Mouse (Mus musculus): Measurements from ENCODE around the gene Lyst. TPM values are rescaled to one million over a fixed set of nuclear protein-coding genes. Genes with fewer than 3 reads are reported as not detected.

Gene Lyst
- total and polyA plus RNA-seq, 2 experiments, result 2.3 to 30.3 TPM

DNA sequence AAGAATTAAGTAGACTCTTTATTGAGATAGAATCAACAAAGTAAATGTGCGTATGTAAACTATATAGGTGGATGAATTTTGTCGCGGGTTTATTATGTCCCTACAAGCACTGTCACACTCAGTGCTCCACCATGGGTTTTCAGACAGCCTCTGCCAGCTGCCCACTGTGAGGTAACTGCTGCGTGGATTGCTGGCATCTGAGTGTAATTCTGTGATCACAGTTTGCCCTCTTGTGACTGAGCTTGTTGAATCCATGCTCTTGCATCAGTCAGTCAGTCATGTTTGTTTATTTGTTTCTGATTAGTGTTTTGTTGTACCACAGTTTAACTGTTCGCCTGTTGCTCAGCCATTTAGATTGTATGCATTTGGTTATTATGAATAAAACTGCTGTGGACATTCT, 31.3 kb downstream of the Lyst start:
- no peaks in the 10 kb centered on the region for H3K27me3 ChIP-seq (ENCODE audit: control insufficient read depth, insufficient read depth, low read length)
- peaks cover 4% of the 10 kb centered on the region; the same call in 1 of the 2 replicates for H3K4me1 ChIP-seq (ENCODE audit: control insufficient read depth, insufficient read depth, low read length)
- 53% methylated on average over 5 of the region's 5 CpGs for WGBS
- no peaks in the 10 kb centered on the region for H3K79me2 ChIP-seq (ENCODE audit: control insufficient read depth, insufficient read depth, low read length)
- no peak overlapping the region for H3K4me3 ChIP-seq (ENCODE audit: insufficient read depth, low read depth, low read length)
- no peak overlapping the region for H3K27ac ChIP-seq (replicated peaks; ENCODE audit: insufficient read depth, low read depth, low read length)
- TF ChIP-seq POLR2A (IDR thresholded peaks at IDR 0.05; ENCODE audit: extremely low read depth, insufficient read depth, low read length), result no peak
- TF ChIP-seq CTCF (IDR thresholded peaks at IDR 0.05; ENCODE audit: low read depth, low read length), result peak; percentile 34; the same call in 1 of the 2 replicates
- peaks cover 15% of the 10 kb centered on the region for H3K36me3 ChIP-seq (ENCODE audit: control insufficient read depth, insufficient read depth, low read length)
- DNase-seq (ENCODE audit: extremely low read depth, low read depth, low spot score), result peak; percentile 68
- no peak overlapping the region for H3K9ac ChIP-seq (ENCODE audit: low read depth, low read length)

DNA sequence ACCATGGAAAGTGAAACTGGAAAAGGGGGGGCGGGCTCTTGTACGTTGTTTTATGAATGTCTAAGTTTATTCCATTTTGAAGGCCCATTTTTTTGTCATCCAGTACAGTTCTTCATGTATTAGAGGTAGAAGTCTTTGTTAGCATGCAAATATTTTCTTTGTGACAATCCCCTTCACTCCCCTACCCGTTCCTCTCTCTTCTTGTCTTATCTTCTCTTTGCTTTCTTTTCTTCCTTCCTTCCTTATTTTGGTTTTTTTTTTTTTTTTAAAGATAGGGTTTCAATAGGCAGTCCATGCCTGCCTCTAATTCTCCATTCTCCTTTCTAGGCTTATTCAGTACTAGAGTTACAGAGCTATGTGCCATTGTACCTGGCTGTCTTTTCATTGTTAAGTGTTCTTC, 32.4 kb downstream of the Lyst start:
- Histone ChIP-seq H3K79me2 (ENCODE audit: control insufficient read depth, insufficient read depth, low read length) (no peaks in the 10 kb centered on the region), H3K27me3 (ENCODE audit: control insufficient read depth, insufficient read depth, low read length) (no peaks in the 10 kb centered on the region), H3K36me3 (ENCODE audit: control insufficient read depth, insufficient read depth, low read length) (peaks cover 7% of the 10 kb centered on the region; the same call in 1 of the 2 replicates), H3K4me1 (ENCODE audit: control insufficient read depth, insufficient read depth, low read length) (peaks cover 4% of the 10 kb centered on the region; the same call in 1 of the 2 replicates), H3K27ac (replicated peaks; ENCODE audit: insufficient read depth, low read depth, low read length) (no peak overlapping the region), H3K9ac (ENCODE audit: low read depth, low read length) (no peak overlapping the region), H3K4me3 (ENCODE audit: insufficient read depth, low read depth, low read length) (no peak overlapping the region)
- WGBS, result 65% methylated on average over 3 of the region's 3 CpGs
- TF ChIP-seq CTCF (IDR thresholded peaks at IDR 0.05; ENCODE audit: low read depth, low read length), result no peak
- no peak for TF ChIP-seq POLR2A (IDR thresholded peaks at IDR 0.05; ENCODE audit: extremely low read depth, insufficient read depth, low read length)
- DNase-seq (ENCODE audit: extremely low read depth, low read depth, low spot score), result no peak

DNA sequence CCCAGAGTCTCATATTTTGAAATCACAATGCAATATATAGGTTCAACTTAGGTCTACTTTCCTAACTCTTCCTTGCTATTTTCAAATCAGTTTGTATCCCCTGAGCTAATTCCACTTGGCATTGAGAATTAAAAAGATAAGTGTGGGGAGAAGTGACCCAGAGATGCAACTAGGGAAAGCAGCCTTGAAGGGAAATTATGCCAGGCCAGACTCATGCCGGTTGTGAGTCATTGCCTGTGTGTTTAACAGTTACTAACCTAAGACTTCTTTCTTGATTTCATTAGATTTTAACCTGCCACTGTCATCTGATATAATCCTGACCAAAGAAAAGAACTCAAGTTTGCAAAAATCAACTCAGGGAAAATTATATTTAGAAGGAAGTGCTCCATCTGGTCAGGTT, 43.5 kb downstream of the Lyst start:
- H3K27ac ChIP-seq (replicated peaks; ENCODE audit: insufficient read depth, low read depth, low read length), result no peak overlapping the region
- no peaks in the 10 kb centered on the region for H3K4me1 ChIP-seq (ENCODE audit: control insufficient read depth, insufficient read depth, low read length)
- H3K36me3 ChIP-seq (ENCODE audit: control insufficient read depth, insufficient read depth, low read length), result peaks cover 35% of the 10 kb centered on the region
- H3K79me2 ChIP-seq (ENCODE audit: control insufficient read depth, insufficient read depth, low read length), result no peaks in the 10 kb centered on the region
- H3K9ac ChIP-seq (ENCODE audit: low read depth, low read length), result no peak overlapping the region
- no peak for TF ChIP-seq CTCF (IDR thresholded peaks at IDR 0.05; ENCODE audit: low read depth, low read length)
- TF ChIP-seq POLR2A (IDR thresholded peaks at IDR 0.05; ENCODE audit: extremely low read depth, insufficient read depth, low read length), result no peak
- H3K27me3 ChIP-seq (ENCODE audit: control insufficient read depth, insufficient read depth, low read length), result no peaks in the 10 kb centered on the region
- 79% methylated on average over 1 of the region's 1 CpGs for WGBS
- H3K4me3 ChIP-seq (ENCODE audit: insufficient read depth, low read depth, low read length), result no peak overlapping the region
- DNase-seq (ENCODE audit: extremely low read depth, low read depth, low spot score), result no peak

DNA sequence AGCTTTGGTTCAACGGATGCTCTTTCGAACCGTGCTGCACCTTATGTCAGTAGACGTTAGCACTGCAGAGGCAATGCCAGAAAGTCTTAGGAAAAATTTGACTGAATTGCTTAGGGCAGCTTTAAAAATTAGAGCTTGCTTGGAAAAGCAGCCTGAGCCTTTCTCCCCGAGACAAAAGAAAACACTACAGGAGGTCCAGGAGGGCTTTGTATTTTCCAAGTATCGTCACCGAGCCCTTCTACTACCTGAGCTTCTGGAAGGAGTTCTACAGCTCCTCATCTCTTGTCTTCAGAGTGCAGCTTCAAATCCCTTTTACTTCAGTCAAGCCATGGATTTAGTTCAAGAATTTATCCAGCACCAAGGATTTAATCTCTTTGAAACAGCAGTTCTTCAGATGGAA, 44.5 kb downstream of the Lyst start:
- no peaks in the 10 kb centered on the region for H3K27me3 ChIP-seq (ENCODE audit: control insufficient read depth, insufficient read depth, low read length)
- H3K36me3 ChIP-seq (ENCODE audit: control insufficient read depth, insufficient read depth, low read length), result peaks cover 40% of the 10 kb centered on the region

DNA sequence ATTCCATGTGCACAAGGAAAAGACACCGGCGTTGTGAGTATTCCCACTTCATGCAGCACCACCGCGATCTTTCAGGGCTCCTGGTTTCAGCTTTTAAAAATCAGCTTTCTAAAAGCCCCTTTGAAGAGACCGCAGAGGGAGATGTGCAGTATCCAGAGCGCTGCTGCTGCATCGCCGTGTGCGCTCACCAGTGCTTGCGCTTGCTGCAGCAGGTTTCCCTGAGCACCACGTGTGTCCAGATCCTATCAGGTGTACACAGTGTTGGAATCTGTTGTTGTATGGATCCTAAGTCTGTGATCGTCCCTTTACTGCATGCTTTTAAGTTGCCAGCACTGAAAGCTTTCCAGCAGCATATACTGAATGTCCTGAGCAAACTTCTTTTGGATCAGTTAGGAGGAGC, 45.0 kb downstream of the Lyst start:
- Histone ChIP-seq H3K9ac (ENCODE audit: low read depth, low read length) (no peak overlapping the region), H3K4me3 (ENCODE audit: insufficient read depth, low read depth, low read length) (no peak overlapping the region), H3K27me3 (ENCODE audit: control insufficient read depth, insufficient read depth, low read length) (no peaks in the 10 kb centered on the region), H3K79me2 (ENCODE audit: control insufficient read depth, insufficient read depth, low read length) (no peaks in the 10 kb centered on the region), H3K27ac (replicated peaks; ENCODE audit: insufficient read depth, low read depth, low read length) (no peak overlapping the region), H3K36me3 (ENCODE audit: control insufficient read depth, insufficient read depth, low read length) (peaks cover 40% of the 10 kb centered on the region), H3K4me1 (ENCODE audit: control insufficient read depth, insufficient read depth, low read length) (no peaks in the 10 kb centered on the region)
- DNase-seq (ENCODE audit: extremely low read depth, low read depth, low spot score), result no peak
- WGBS, result 87% methylated on average over 12 of the region's 12 CpGs
- no peak for TF ChIP-seq CTCF (IDR thresholded peaks at IDR 0.05; ENCODE audit: low read depth, low read length)
- TF ChIP-seq POLR2A (IDR thresholded peaks at IDR 0.05; ENCODE audit: extremely low read depth, insufficient read depth, low read length), result no peak

More for the DNA sequence above, 44.5 kb downstream of the Lyst start:
- WGBS, result 92% methylated on average over 7 of the region's 7 CpGs
- H3K27ac ChIP-seq (replicated peaks; ENCODE audit: insufficient read depth, low read depth, low read length), result no peak overlapping the region
- no peak for DNase-seq (ENCODE audit: extremely low read depth, low read depth, low spot score)
- no peak overlapping the region for H3K4me3 ChIP-seq (ENCODE audit: insufficient read depth, low read depth, low read length)
- TF ChIP-seq POLR2A (IDR thresholded peaks at IDR 0.05; ENCODE audit: extremely low read depth, insufficient read depth, low read length) (no peak), CTCF (IDR thresholded peaks at IDR 0.05; ENCODE audit: low read depth, low read length) (no peak)
- H3K9ac ChIP-seq (ENCODE audit: low read depth, low read length), result no peak overlapping the region
- H3K4me1 ChIP-seq (ENCODE audit: control insufficient read depth, insufficient read depth, low read length), result no peaks in the 10 kb centered on the region
- H3K79me2 ChIP-seq (ENCODE audit: control insufficient read depth, insufficient read depth, low read length), result no peaks in the 10 kb centered on the region

DNA sequence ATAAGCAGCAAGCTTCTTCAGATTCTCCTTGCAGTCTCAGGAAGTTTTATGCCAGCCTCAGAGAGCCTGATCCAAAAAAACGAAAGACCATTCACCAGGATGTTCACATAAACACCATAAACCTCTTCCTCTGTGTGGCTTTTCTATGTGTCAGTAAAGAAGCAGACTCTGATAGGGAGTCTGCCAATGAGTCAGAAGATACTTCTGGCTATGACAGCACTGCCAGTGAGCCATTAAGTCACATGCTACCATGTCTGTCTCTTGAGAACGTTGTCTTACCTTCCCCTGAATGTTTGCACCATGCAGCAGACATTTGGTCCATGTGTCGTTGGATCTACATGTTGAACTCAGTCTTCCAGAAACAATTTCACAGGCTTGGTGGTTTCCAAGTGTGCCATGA, 47.4 kb downstream of the Lyst start:
- Histone ChIP-seq H3K27me3 (ENCODE audit: control insufficient read depth, insufficient read depth, low read length) (no peaks in the 10 kb centered on the region), H3K36me3 (ENCODE audit: control insufficient read depth, insufficient read depth, low read length) (peaks cover 46% of the 10 kb centered on the region), H3K79me2 (ENCODE audit: control insufficient read depth, insufficient read depth, low read length) (no peaks in the 10 kb centered on the region), H3K27ac (replicated peaks; ENCODE audit: insufficient read depth, low read depth, low read length) (no peak overlapping the region), H3K4me3 (ENCODE audit: insufficient read depth, low read depth, low read length) (no peak overlapping the region), H3K9ac (ENCODE audit: low read depth, low read length) (no peak overlapping the region), H3K4me1 (ENCODE audit: control insufficient read depth, insufficient read depth, low read length) (no peaks in the 10 kb centered on the region)
- TF ChIP-seq POLR2A (IDR thresholded peaks at IDR 0.05; ENCODE audit: extremely low read depth, insufficient read depth, low read length), result no peak
- no peak for TF ChIP-seq CTCF (IDR thresholded peaks at IDR 0.05; ENCODE audit: low read depth, low read length)
- WGBS, result 85% methylated on average over 3 of the region's 3 CpGs
- no peak for DNase-seq (ENCODE audit: extremely low read depth, low read depth, low spot score)
